Mouse (Mus musculus) heart, embryonic 11.5 days (tissue): ENCODE results near the gene Tut4. TPM values are rescaled to one million over a fixed set of nuclear protein-coding genes. Genes with fewer than 3 reads are reported as not detected.

Experiments
- polyA plus RNA-seq: library from polyadenylated mRNA; unstranded; fragments of >200 nt; fragmentation: Nextera tagmentation; extraction: Ambion mirVana; gene quantifications from 2 replicates; pipeline ENCODE4 v1.2.1, GENCODE M21; 2014

Gene Tut4
- polyA plus RNA-seq, 1 experiment from 2014 or later = 56.1 TPM

Other genes with a start within 250 kb of the Tut4 start
- not detected in 2 replicates for gene Zyg11a, start 241.4 kb upstream of the Tut4 start, polyA plus RNA-seq
- gene Zyg11b, start 158.3 kb upstream of the Tut4 start, polyA plus RNA-seq = 9.1 and 9.9 TPM in 2 replicates
- 38.0 and 44.3 TPM in 2 replicates for gene Coa7, start 131.3 kb upstream of the Tut4 start, polyA plus RNA-seq
- gene Shisal2a, start 76.1 kb upstream of the Tut4 start, polyA plus RNA-seq = 1.3 and 2.2 TPM in 2 replicates
- 58.8 and 60.8 TPM in 2 replicates for gene Gpx7, start 52.5 kb upstream of the Tut4 start, polyA plus RNA-seq
- gene Prpf38a, start 119.9 kb downstream of the Tut4 start, polyA plus RNA-seq = 64.1 and 65.1 TPM in 2 replicates
- gene Orc1, start 120.0 kb downstream of the Tut4 start, polyA plus RNA-seq = 9.0 and 9.3 TPM in 2 replicates
- gene Cc2d1b, start 160.5 kb downstream of the Tut4 start, polyA plus RNA-seq = 16.1 and 18.7 TPM in 2 replicates